Mouse (Mus musculus): ENCODE results near the gene Pick1.
A peak's percentile ranks its signal among the peaks of the same experiment; 100 is the strongest.

Pick1 gene

DNA sequence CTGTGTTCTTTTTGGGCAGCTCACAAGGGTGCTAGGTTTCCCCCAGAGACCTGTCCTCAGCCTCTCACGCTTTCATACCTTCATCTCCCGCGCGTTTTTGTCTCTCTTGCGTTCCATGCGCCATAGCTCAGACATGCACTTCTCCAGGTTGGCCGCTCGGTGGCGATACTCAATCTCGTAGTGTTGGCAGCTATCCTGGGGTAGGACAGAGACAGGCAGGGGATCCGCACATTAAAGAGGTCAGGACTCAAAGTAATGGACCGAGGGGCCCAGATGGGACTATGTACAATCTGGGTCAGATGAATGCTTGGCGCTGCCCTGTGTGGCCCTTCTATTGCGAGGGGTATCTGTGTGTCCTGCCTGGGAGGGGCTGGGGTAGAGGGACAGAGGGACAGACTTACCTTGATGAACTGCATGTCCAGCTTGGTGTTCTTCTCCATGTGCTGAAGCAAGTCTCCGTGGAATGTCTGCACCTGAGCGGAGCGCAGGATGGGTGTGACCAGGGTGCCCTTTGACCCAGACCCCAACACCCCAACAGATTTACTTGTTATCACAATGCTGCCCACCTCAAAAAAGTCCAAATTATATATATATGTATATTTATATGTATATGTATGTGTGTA, 42.3 kb downstream of the Pick1 start:
- DNase-seq, result peak; percentile 74 to 76

DNA sequence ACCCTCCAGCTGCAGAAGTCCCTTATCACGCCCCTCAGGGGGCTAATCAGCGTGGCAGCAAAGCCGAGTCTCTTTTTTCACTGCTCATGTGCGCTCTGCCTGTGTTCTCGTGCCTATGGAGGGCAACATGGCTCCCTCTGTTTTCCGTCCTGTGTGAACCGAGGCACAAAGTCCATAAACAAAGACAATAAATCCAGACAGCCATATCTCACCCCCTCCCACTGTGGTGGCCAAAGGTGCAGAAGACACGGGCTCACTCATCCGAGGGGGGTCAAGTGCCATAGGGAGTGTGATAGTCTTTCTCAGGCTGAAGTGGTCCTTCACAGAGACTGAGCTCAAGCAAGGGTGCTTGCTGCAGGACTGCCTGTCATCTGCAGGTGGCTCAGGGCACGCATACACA, 44.0 kb downstream of the Pick1 start:
- no peak for DNase-seq

DNA sequence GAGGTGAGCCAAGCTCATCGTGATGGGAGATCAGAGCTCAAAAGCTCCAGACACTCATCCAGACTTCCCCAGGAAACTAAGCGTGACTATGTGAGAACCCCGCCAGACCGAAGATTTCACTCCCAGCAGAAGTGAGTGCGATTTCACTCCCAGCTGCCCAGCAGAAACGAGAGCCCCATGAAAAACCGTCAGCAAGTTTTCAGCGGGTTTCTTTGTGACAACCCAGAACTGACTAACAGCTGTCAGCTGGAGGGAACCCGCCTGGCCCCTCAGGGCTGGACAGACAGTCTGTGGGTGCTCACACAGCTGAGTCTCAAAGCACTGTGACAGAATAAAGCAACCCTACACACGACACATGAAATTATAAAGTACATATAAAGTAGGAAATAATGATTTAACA, 48.8 kb downstream of the Pick1 start:
- no peak for DNase-seq

DNA sequence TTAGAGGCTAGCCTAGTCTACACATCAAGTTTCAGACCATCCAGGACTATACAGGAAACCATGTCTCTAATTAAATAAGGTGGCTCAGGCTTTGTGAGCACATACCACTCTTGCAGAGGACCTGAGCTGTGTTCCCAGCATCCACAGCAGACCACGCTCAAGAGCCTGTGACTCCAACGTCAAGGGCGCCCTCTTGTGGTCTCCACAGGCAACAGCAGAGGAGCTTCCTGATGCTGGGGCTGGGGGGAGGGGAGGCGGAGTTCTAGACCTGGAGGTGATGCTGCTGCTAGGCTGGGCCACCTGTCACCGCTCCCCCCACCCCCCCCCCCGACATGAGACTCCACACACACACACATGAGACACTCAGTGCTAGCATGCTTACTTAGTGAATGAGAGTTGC, 51.2 kb downstream of the Pick1 start:
- DNase-seq, result peak; percentile 48 to 56

DNA sequence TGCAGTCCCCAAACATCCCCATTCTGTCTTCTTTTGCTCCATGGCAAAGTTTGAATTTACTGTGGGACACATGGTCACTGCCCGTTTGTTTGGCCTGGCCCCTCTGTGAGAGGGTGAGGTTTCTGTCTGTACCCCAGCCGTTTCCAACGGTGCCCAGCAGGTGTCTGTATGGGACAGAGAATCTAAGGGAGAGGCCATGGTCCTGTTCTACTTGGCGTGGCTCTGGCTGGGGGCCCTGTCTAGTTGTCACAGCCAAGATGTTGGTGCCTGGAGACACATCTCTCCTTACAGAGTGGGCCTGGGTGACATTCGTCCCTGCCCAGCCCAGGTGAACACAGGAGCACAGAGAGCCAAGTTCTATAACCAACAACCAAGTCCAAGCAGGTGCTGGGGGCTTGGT, 51.9 kb downstream of the Pick1 start:
- DNase-seq, result no peak

DNA sequence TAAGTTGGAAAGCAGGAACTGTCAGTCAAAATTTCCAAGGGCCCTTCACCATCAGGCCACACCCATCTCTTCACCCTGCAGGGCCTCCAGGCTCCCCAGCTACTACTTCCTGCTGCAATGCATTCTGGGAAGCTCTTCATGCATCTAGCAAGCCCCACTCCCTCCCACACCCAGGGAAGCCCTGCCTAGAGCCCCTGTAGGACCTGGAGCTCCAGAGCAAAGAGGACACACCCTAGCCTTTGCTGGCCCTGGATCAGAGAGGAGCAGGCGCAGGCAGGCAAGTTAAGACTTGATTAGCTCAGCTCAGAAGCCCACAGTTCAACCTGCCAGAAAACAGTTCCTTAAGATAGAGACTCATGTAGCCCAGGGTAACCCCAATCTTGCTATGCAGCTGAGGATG, 52.4 kb downstream of the Pick1 start:
- peak; percentile 17 to 22 for DNase-seq

DNA sequence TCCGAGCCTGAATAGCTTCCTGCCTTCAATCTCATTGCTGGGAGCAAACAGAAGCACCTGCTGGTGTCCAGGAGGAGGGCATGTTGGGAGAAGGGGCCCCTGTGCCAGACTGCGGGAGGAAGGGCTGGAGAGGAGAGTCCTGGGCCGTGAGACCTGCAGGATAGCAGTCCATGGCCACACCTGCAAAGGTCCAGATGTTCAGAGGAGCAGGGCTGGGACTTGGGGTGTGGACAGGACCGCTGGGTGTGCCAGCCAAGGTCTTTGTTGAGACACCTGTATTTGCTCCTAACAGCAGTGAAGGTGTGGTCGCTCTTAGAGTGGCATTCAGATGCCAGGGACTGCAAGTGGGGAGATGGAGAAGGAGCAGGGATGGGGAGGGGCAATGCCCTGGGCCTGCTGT, 53.5 kb downstream of the Pick1 start:
- no peak for DNase-seq

DNA sequence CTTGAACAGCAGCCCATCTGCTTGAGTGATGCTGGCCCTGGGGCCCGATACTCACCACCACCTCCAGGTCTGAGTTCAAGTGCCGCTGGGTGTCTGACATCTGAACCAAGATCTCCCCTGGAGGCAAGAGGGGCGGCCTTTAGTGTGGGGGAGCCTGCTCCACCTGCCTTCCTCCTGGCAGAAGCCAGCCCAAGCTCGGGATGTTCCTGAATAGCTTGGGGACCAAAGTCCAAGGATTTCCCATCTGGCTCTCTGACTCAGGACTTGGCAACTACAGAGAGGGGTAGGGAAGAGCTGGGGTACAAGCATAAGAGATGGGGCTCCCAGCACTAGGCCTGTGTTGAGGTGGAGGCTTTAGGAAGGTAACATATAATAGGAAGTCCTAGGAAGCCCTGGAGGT, 54.4 kb downstream of the Pick1 start:
- no peak for DNase-seq

DNA sequence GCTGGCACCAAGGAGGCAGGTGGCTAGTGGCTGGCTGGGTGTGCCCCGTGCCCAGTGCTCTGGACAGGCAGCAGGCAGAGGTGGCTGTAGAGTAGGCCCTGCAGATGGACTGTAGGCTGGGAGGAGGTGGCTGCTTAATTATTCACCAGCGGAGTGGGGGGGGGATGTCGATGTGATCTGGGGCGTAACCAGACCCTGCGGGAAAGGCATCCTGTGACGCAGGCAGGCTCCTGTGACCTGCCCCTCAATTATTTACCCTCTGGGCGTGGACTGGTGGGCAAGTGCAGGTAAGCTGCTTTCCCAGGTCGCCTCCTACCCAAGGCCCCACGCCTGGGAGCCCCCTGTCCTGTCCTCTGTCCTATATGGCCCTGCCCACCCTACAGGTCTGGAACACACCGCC, 56.4 kb downstream of the Pick1 start, which contains the start of gene Baiap2l2:
Baiap2l2 (minus strand) TSS at position 139 of the 400 bp plus-strand sequence.
- DNase-seq, result no peak

DNA sequence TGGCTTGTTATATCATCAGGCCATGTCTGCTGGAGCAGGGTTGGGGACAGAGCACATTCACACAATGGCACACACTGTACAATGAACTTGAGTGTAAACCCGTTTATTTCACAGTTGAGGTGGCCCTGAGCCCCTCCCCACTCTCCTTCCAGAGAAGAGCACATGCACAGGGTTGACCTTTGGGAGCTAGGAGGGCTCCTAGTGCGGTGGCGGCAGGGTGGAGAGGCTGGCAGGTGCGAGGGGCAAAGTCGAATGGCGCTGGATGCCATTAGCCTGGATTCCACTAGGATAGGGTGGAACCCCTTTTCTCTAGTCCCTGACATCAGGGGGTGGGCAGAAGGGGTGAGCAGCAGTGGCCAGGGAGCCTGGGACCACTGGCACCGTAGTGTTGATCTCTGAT, 57.2 kb downstream of the Pick1 start:
- DNase-seq, result no peak

DNA sequence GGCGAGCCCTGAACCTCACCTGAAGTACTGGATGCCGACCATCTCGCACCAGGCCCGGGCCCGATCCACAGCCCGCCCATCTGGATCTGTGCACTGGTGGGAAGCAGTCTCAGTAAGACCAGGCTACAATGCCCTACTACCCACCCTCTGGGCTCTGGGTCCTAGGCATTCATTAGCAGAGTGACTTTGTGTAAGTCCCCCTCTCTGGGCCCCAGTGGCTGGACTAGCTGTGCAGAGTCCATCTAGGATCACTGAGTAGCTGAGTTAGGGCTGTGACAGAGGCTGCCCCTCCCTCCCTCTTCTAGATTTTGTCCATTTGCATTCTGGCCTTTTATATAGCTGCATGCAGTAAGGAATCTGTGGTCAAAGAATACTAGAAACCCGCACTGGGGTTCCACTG, 58.1 kb downstream of the Pick1 start:
- no peak for DNase-seq

DNA sequence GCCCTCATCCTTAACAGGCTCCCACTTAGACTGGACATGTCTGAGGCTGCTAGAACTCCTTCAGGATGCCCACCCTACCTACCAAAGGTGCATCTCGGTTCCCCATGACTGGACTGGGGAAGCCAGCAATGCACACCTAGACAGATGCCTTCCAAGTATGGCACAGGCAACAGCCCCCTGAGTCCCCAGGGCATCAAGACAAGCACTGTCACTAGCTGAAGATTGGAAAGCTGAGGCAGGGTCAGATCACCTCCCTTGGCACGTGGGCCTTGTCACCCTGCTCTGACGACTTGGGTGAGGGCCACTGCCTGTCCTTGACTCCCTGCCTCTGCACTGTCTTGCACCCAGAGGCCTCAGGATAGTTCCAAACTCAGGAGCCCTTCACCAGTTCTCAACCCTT, 59.4 kb downstream of the Pick1 start:
- DNase-seq, result no peak

DNA sequence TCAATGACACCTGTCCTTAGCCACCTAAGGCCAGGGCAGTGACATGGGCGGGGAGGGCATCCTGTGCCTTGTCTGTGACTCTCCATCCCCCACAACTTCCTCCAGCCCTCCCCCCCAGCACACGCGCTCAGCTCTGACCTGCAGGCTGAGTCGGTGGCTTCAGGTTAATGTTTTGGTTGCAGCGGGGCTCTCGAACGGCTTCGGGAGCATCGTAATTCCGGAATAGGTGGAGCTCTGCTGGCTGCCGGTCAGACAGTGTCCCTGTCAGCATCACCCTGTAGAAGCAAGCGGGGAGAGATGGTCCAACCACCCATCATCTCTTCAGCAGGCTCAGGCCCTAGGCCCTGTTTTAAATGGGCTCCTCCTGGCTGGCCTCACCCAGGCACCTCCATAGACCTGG, 60.5 kb downstream of the Pick1 start:
- no peak for DNase-seq

DNA sequence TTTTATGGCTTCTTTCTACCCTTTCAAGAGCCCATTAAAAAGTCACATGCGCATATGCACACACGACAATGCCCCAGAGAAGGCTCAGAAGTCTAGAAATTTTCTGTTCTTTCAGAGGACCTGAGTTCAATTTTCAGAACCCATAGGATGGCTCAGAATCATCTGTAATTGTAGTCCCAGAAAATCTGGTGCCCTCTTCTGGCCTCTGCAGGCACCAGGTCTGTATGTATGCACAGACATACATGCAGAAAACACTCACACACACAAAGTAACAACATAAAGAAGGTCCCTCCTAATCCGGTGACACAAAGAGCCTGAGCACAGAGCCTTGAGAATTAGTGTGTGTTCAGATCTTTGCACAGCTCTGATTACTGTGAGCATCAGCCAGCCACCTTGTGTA, 61.4 kb downstream of the Pick1 start:
- no peak for DNase-seq

DNA sequence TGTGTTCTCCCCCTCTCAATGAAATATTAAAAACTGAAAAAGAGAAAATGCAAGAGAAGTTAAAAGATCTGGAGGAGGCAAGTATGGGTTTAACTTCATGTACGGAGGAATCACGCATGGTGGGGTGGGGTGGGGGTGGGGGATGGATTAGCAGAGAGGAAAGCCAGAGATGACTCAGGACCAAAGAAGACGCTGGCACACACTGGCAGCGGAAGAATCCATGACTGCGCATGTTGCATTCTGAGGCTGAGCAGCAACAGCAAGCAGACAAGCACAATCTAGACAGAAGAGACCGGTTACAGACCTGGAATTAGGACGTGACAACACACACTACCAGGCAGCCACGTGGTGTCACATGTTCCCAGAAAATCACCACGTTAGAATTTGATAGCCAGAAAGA, 63.8 kb downstream of the Pick1 start:
- DNase-seq, result no peak

DNA sequence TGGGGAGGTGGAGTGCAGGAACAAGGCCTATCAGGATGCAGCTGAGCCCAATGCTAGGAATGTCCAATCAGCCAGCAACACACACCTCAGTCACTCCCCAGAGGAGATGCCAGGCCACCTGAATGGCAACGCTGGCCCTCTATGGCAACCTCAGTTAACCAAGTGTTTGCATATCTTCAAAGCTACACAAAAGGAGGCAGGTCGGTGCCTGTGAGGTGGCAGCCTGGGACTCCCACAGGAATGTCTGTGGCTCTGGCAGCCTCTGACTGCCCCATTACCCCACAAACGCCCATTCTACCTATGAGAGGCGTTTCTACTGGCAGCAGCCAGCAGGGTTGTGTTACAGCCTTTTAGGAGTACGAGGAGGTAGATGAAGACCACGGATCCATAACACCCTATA, 69.6 kb downstream of the Pick1 start:
- DNase-seq, result no peak

All from B cell, adult 2 months (primary cell).